Mouse (Mus musculus): ENCODE measurements at regions not wholly inside any gene's neighbourhood (a gene's known extent, or its start where the extent isn't known, plus 50 kb on each side); places are given as distances from the start of the nearest gene placed in this dataset.
A peak's percentile ranks its signal among the peaks of the same experiment; 100 is the strongest.

MicroRNA genes in the stretch of these regions (microRNA counts, 519-probe panel; counts per million panel counts)
- microRNA mmu-miR-101a = 188 counts per million, percentile 57 among the panel's probes with 10 or more counts

Small RNA genes in the stretch of these regions (microRNA-seq; reads per million reads assigned to microRNA genes)
- 168 reads per million, percentile 54 among the genes with 10 or more reads in this experiment for gene Mir101a

Measured in embryonic facial prominence, embryonic 10.5 days (tissue).